Mouse (Mus musculus): ENCODE results near the gene Spint1. TPM values are rescaled to one million over a fixed set of nuclear protein-coding genes. Genes with fewer than 3 reads are reported as not detected.

Spint1 gene
- 0.39 TPM for polyA plus RNA-seq (2017; shearing (Covaris generic))

GRCm38 (mm10) chr2:119237210-119237870 lies at the start of gene Spint1:
TSS of gene Spint1 (plus strand) at chr2:119237362.

DNA sequence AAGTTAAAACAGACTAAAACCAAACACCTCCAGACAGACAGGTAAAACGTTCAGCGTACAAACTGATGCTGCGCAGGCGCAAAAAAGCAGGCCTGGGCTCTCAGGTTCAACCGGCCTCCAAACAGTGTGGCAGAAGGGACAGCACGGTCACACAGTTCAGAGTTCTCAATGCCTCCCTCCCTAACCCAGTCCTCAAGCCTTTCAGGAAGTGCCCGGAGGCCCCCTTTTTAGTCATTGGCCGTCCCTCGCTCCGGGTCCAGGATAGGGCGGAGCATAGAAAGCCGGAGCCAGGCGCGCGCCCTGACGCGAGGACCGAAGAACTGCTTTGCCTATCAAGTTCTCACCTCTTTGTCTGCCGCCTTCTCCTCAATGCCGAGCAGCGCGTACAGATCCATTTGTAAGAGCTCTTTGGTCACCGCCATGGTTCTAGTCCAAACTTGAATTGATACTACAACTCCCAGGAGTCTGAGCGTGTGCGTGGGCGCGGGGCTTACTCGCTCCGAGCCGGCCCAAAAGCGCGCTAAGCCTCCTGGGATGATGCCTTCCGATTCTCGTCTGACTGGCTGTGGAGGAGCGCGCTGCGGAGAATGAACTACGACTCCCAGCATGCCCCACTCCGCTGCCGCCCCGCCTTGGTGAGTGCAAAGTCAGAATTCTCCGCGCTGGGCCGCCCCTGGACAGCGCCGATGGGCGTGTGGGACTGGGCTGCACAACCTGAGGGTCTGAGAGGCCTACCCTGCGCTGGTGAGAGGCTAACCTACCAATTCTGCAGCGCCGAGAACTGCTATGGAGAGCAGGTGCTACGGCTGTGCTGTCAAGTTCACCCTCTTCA lies 28.6 kb upstream of the Spint1 start, which contains the start of the genes Zfyve19 and Dnajc17:
Gene Zfyve19, plus strand, starts transcription at position 274 of the 832 bp plus-strand sequence.
Gene Dnajc17, minus strand, starts transcription at position 452 of the 832 bp plus-strand sequence.

DNA sequence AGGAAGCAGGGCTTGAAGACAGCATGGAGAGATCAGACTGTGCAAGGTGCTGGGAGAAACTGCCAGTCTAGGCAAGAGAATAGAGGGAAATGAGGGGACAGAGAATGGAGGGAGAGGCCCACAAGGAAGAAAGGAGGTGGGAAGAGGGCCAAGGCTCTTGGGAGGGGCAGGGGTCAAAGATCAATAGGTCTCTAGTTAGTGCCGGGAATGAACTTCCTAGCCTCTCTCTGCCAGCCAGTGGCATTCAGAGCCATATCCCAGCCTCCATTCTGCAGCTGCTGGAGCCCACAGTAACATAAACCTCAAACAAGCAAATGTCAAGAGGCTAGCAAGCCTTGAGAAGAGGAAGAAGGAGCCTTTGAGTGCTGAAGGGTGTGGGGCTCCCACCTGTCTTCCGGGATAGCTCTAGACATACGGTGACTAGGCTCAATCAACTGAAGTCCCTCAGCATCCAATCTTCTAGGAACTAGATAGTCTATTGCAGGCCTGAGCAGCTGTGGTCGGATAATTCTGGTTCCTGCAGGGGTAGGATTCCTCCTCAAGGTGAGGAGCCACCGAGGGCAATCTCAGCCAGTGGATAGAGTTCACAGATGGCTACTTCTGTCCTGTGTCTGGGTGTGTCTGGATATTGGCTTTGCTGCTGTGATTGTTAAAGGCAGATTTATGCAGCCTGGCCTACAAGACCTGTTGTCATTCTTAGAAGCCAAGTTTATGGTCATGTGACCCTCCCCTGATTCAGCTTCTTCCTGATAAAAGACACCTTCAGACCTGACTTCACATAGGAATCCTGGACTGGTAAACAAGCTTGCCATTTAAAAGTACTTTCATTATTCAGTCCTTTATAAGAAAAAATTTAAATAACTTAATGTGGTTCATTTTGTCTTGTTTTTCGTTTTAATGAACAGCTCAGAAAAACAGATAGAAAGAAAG lies 7.1 kb upstream of the Spint1 start, which contains the start of gene Ppp1r14d:
Gene Ppp1r14d, minus strand, starts transcription at position 132 of the 930 bp plus-strand sequence.

DNA sequence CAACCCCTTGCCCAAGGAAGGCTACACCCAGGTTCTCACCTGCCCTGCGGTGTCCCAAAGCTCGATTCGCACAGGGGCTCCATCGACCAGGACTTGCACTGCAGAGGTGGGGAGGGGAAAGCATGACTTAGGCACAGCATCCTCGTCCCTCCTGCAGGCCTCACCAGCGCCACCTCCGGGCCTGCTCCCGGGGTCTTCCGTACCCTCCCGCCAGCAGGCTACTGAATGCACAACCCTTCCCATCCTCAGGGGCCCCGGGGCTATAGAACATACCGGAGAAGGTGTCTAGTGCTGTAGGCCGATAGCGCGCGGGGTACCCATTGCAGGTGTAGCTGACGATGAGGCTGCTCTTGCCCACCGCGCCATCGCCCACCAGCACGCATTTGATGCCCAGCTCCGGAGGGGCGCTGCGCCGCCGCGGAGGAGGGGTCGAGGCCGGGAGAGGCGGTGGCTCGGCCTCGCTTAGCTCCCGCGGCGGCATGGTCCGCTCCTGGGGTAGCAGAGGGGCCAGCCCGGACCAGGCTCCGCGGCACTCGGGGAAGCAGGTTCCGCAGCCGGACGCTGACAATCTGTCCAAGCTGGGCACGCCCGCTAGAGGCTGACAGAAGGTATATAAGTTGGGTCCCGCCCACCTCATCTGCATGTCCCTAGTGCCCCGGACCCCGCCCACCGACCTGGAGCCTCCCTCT lies 33.6 kb downstream of the Spint1 start, which contains the start of gene Rhov:
Gene Rhov, minus strand, starts transcription at position 630 of the 689 bp plus-strand sequence.

DNA sequence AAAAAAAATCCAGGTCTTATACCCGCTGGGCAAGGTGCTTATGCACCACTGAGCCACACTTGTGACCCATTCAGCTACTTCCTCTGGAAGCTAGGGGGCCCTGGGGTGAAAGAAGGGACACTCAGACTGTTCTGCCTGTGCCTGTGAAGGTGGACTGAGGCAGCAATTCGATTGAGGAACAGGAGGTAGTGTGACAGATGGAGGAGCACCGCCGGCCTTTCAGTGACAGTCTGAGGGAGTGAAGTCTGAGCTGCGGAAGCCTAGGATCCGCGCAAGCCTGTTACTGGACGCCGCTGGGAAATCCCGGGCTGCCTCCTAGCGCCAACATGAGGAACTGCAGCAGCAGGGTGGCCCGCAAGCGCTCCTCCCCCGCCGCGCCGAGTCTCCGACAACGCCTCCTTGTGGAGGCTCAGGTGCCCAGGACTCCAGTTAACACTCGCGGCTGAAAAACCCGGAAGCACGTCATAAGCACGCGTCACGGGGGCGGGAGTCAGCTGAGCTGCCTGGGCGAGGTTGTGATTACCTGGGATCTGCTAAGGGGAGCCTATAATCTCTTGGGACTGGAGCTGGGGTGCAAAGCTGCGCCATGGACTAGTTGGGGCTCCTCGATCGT lies 51.2 kb downstream of the Spint1 start, which contains the start of gene Vps18:
Gene Vps18, plus strand, starts transcription at position 471 of the 613 bp plus-strand sequence.

Other genes with a start within 250 kb of the Spint1 start
- gene Ccdc32, start 208.0 kb upstream of the Spint1 start, polyA plus RNA-seq (2017; shearing (Covaris generic)): 11.3 TPM
- gene Rpusd2, start 202.6 kb upstream of the Spint1 start, polyA plus RNA-seq (2017; shearing (Covaris generic)): 3.2 TPM
- 1.2 TPM for gene Knl1, start 190.2 kb upstream of the Spint1 start, polyA plus RNA-seq (2017; shearing (Covaris generic))
- gene Rad51, start 124.6 kb upstream of the Spint1 start, polyA plus RNA-seq (2017; shearing (Covaris generic)): 2.1 TPM
- gene Rmdn3, start 80.3 kb upstream of the Spint1 start, polyA plus RNA-seq (2017; shearing (Covaris generic)): 25.3 TPM
- gene Gchfr, start 69.6 kb upstream of the Spint1 start, polyA plus RNA-seq (2017; shearing (Covaris generic)): not detected
- not detected for gene Gm14137, start 62.9 kb upstream of the Spint1 start, polyA plus RNA-seq (2017; shearing (Covaris generic))
- 32.0 TPM for gene Zfyve19, start 28.7 kb upstream of the Spint1 start, polyA plus RNA-seq (2017; shearing (Covaris generic))
- gene Dnajc17, start 28.6 kb upstream of the Spint1 start, polyA plus RNA-seq (2017; shearing (Covaris generic)): 17.9 TPM
- gene Ppp1r14d, start 7.5 kb upstream of the Spint1 start, polyA plus RNA-seq (2017; shearing (Covaris generic)): not detected
- gene Rhov, start 33.9 kb downstream of the Spint1 start, polyA plus RNA-seq (2017; shearing (Covaris generic)): not detected
- 10.1 TPM for gene Vps18, start 51.4 kb downstream of the Spint1 start, polyA plus RNA-seq (2017; shearing (Covaris generic))
- gene Dll4, start 88.4 kb downstream of the Spint1 start, polyA plus RNA-seq (2017; shearing (Covaris generic)): not detected
- not detected for gene Chac1, start 113.9 kb downstream of the Spint1 start, polyA plus RNA-seq (2017; shearing (Covaris generic))
- gene Ino80, start 240.3 kb downstream of the Spint1 start, polyA plus RNA-seq (2017; shearing (Covaris generic)): 4.6 TPM

Measured in effector memory CD4-positive, alpha-beta T cell, adult 7 months (primary cell).